Mouse (Mus musculus) lung, postnatal 0 days (tissue): ENCODE measurements around the gene Calm3. TPM values are rescaled to one million over a fixed set of nuclear protein-coding genes. Genes with fewer than 3 reads are reported as not detected.

ENCODE experiments used
- ATAC-seq: fragments of 200-750 bp; cut with Nextera tagmentation; 2 replicates; pipeline ENCODE4 v1.8.0; 2017; ENCODE audit warnings: moderate library complexity
- DNase-seq: peaks from one replicate; pipeline ENCODE4 v3.0.0-alpha.2; 2016; ENCODE audit warnings: low spot score
- H3K27ac ChIP-seq: fragments of 300-500 bp; sonication (generic); 2 replicates; pipeline ENCODE4 v1.5.1; 2014; ENCODE audit warnings: antibody characterized with exemption, mild to moderate bottlenecking, low read length, mixed read lengths
- H3K27me3 ChIP-seq: fragments of 300-500 bp; sonication (generic); replicated peaks from 2 replicates; pipeline ENCODE4 v1.6.1; 2014; ENCODE audit warnings: low read length, mixed read lengths; ENCODE audit not compliant: insufficient read depth
- H3K36me3 ChIP-seq: fragments of 300-500 bp; sonication (generic); 2 replicates; pipeline ENCODE4 v1.6.1; 2014; ENCODE audit warnings: low read length, mixed read lengths; ENCODE audit not compliant: insufficient read depth
- H3K4me1 ChIP-seq: fragments of 300-500 bp; sonication (generic); 2 replicates; pipeline ENCODE4 v1.6.1; 2014; ENCODE audit warnings: antibody characterized with exemption, low read depth, low read length, mixed read lengths; ENCODE audit not compliant: insufficient read depth
- H3K4me2 ChIP-seq: fragments of 300-500 bp; sonication (generic); replicated peaks from 2 replicates; pipeline ENCODE4 v1.6.1; 2014; ENCODE audit warnings: low read depth, mild to moderate bottlenecking, low read length, moderate library complexity, mixed read lengths
- H3K4me3 ChIP-seq: fragments of 300-500 bp; sonication (generic); 2 replicates; pipeline ENCODE4 v1.5.1; 2014; ENCODE audit warnings: low read depth, low read length
- H3K9ac ChIP-seq: fragments of 300-500 bp; sonication (generic); replicated peaks from 2 replicates; pipeline ENCODE4 v1.6.1; 2014; ENCODE audit warnings: low read depth, mild to moderate bottlenecking
- H3K9me3 ChIP-seq: fragments of 300-500 bp; sonication (generic); 2 replicates; pipeline ENCODE4 v1.6.1; 2016; ENCODE audit warnings: low read length, mixed read lengths
- CTCF ChIP-seq: IDR thresholded peaks from 2 replicates; pipeline ENCODE4 v1.5.1; 2016; ENCODE audit warnings: antibody characterized with exemption, mild to moderate bottlenecking
- EP300 ChIP-seq: IDR thresholded peaks from 2 replicates; pipeline ENCODE4 v1.6.1; 2016; ENCODE audit warnings: antibody characterized with exemption, mild to moderate bottlenecking, control low read depth
- WGBS: fragments of 180-500 bp; shearing (Covaris S2); extraction: QIAGEN DNeasy Blood & Tissue Kit; methylation state at CpG from one replicate; pipeline ENCODE4 v1.1.7; 2014; 5-methylcytosine and 5-hydroxymethylcytosine counted together
- polyA plus RNA-seq: library from polyadenylated mRNA; unstranded; fragments of >200 nt; fragmentation: Nextera tagmentation; extraction: Ambion mirVana; gene quantifications from 2 replicates; pipeline ENCODE4 v1.2.1, GENCODE M21; 2015

Calm3 gene
- polyA plus RNA-seq = 61.7 and 63.6 TPM in 2 replicates

- peak within 1 kb of the TSS; percentile 97 for H3K27ac ChIP-seq
- peak within 1 kb of the TSS; percentile 90 for H3K4me3 ChIP-seq
- ATAC-seq (peak; percentile 91), DNase-seq (peak; percentile 99)
- peak within 1 kb of the TSS; percentile 97 for H3K4me2 ChIP-seq
- H3K9me3 ChIP-seq = no peaks in the 10 kb centered on the region
- H3K27me3 ChIP-seq = no peaks in the 10 kb centered on the region
- 1% methylated on average over 64 of the region's 64 CpGs for WGBS
- TF ChIP-seq CTCF = peak; percentile 44
- peak; percentile 35 for TF ChIP-seq EP300
- peaks cover 16% of the 10 kb centered on the region for H3K4me1 ChIP-seq
- no peaks in the 10 kb centered on the region for H3K36me3 ChIP-seq
- H3K9ac ChIP-seq = peak within 1 kb of the TSS; percentile 87
These were observed at the start of gene Calm3 for GRCm38 (mm10) chr7:16924037-16924834. Calm3 (minus strand) TSS chr7:16924114.

- H3K27me3 ChIP-seq = no peaks in the 10 kb centered on the region
- WGBS = 51% methylated on average over 3 of the region's 3 CpGs
- no peaks in the 10 kb centered on the region for H3K9me3 ChIP-seq
- DNase-seq (peak; percentile 39), ATAC-seq (no peak)
- H3K36me3 ChIP-seq = no peaks in the 10 kb centered on the region
- no peak overlapping the region for H3K4me2 ChIP-seq
- H3K9ac ChIP-seq = no peak overlapping the region
- TF ChIP-seq EP300 (no peak), CTCF (no peak)
- H3K27ac ChIP-seq = no peak overlapping the region
- H3K4me3 ChIP-seq = no peak overlapping the region
- H3K4me1 ChIP-seq = no peaks in the 10 kb centered on the region
These were observed 47.2 kb upstream of the Calm3 start for GRCm38 (mm10) chr7:16971160-16971559.

GRCm38 (mm10) chr7:16968414-16968813 lies 44.5 kb upstream of the Calm3 start:
- Histone ChIP-seq H3K4me2 (no peak overlapping the region), H3K27ac (no peak overlapping the region), H3K27me3 (no peaks in the 10 kb centered on the region), H3K9ac (no peak overlapping the region), H3K4me3 (no peak overlapping the region), H3K9me3 (no peaks in the 10 kb centered on the region), H3K4me1 (no peaks in the 10 kb centered on the region), H3K36me3 (no peaks in the 10 kb centered on the region)
- TF ChIP-seq EP300 (no peak), CTCF (no peak)
- ATAC-seq = no peak
- 80% methylated on average over 6 of the region's 6 CpGs for WGBS
- DNase-seq = no peak

GRCm38 (mm10) chr7:16961678-16962077 lies 37.8 kb upstream of the Calm3 start:
- 64% methylated on average over 5 of the region's 5 CpGs for WGBS
- no peak overlapping the region for H3K4me2 ChIP-seq
- no peak overlapping the region for H3K9ac ChIP-seq

GRCm38 (mm10) chr7:16959539-16960187 lies 35.7 kb upstream of the Calm3 start, which contains the start of gene Pnmal1:
Pnmal1 (plus strand) TSS chr7:16959679.
- Histone ChIP-seq H3K4me1 (no peaks in the 10 kb centered on the region), H3K9me3 (no peaks in the 10 kb centered on the region), H3K27ac (no peak within 1 kb of the TSS), H3K9ac (no peak within 1 kb of the TSS), H3K36me3 (no peaks in the 10 kb centered on the region), H3K4me2 (no peak within 1 kb of the TSS), H3K4me3 (no peak within 1 kb of the TSS), H3K27me3 (no peaks in the 10 kb centered on the region)
- DNase-seq (peak; percentile 34), ATAC-seq (no peak; the same call in 1 of the 2 replicates)
- WGBS = 24% methylated on average over 17 of the region's 17 CpGs
- no peak for TF ChIP-seq CTCF
- TF ChIP-seq EP300 = no peak

More at GRCm38 (mm10) chr7:16961678-16962077, 37.8 kb upstream of the Calm3 start:
- Histone ChIP-seq H3K4me3 (no peak overlapping the region), H3K4me1 (no peaks in the 10 kb centered on the region), H3K36me3 (no peaks in the 10 kb centered on the region), H3K9me3 (no peaks in the 10 kb centered on the region), H3K27me3 (no peaks in the 10 kb centered on the region), H3K27ac (no peak overlapping the region)
- no peak for TF ChIP-seq CTCF
- no peak for TF ChIP-seq EP300
- no peak for DNase-seq
- ATAC-seq = no peak
